Mouse (Mus musculus) heart, embryonic 14.5 days (tissue): ENCODE results near the gene Kctd7. TPM values are rescaled to one million over a fixed set of nuclear protein-coding genes. Genes with fewer than 3 reads are reported as not detected.

Source experiments
- ATAC-seq: fragments of 200-750 bp; cut with Nextera tagmentation; 2 replicates; pipeline ENCODE4 v1.8.0; 2017; ENCODE audit warnings: low read depth, moderate TSS enrichment; ENCODE audit not compliant: insufficient number of reproducible peaks, insufficient read depth, low FRiP score
- H3K27ac ChIP-seq, 2 experiments: fragments of 200-500 bp in 1 of 2; fragments of 300-500 bp in 1 of 2; sonication (generic) in 1 of 2; replicated peaks in 1 of 2; 2 replicates each; pipeline ENCODE4 v1.5.1; 2012 to 2014; ENCODE audit warnings: low read depth in 2 of 2, low read length in 2 of 2, control low read depth in 1 of 2, mild to moderate bottlenecking in 1 of 2, mixed read lengths in 1 of 2; ENCODE audit not compliant: control insufficient read depth in 1 of 2, insufficient read depth in 1 of 2
- H3K27me3 ChIP-seq: fragments of 300-500 bp; sonication (generic); 2 replicates; pipeline ENCODE4 v1.6.1; 2014; ENCODE audit warnings: mild to moderate bottlenecking, low read length, control low read depth; ENCODE audit not compliant: control insufficient read depth, insufficient read depth
- H3K36me3 ChIP-seq: fragments of 300-500 bp; sonication (generic); 2 replicates; pipeline ENCODE4 v1.6.1; 2014; ENCODE audit warnings: mild to moderate bottlenecking, control low read depth, low read length, mixed read lengths; ENCODE audit not compliant: control insufficient read depth, insufficient read depth
- H3K4me1 ChIP-seq, 2 experiments: fragments of 200-500 bp in 1 of 2; fragments of 300-500 bp in 1 of 2; sonication (generic) in 1 of 2; 2 replicates each; pipeline ENCODE4 v1.6.1; 2012 to 2014; ENCODE audit warnings: low read length in 2 of 2, control low read depth in 1 of 2, mixed read lengths in 1 of 2; ENCODE audit not compliant: control insufficient read depth in 2 of 2, insufficient read depth in 2 of 2
- H3K4me2 ChIP-seq: fragments of 300-500 bp; sonication (generic); 2 replicates; pipeline ENCODE4 v1.6.1; 2014; ENCODE audit warnings: mild to moderate bottlenecking, low read length
- H3K4me3 ChIP-seq, 2 experiments: fragments of 200-500 bp in 1 of 2; fragments of 300-500 bp in 1 of 2; sonication (generic) in 1 of 2; 2 replicates each; pipeline ENCODE4 v1.5.1; 2012 to 2014; ENCODE audit warnings: low read length in 2 of 2, mild to moderate bottlenecking in 2 of 2, control low read depth in 1 of 2, low read depth in 1 of 2, moderate library complexity in 1 of 2; ENCODE audit not compliant: control insufficient read depth in 1 of 2, insufficient read depth in 1 of 2
- H3K9ac ChIP-seq: fragments of 300-500 bp; sonication (generic); 2 replicates; pipeline ENCODE4 v1.6.1; 2014; ENCODE audit warnings: mild to moderate bottlenecking, low read length
- H3K9me3 ChIP-seq: fragments of 300-500 bp; sonication (generic); 2 replicates; pipeline ENCODE4 v1.6.1; 2016; ENCODE audit warnings: low read length, control low read depth; ENCODE audit not compliant: control insufficient read depth
- WGBS: fragments of 180-500 bp; shearing (Covaris S2); extraction: QIAGEN DNeasy Blood & Tissue Kit; methylation state at CpG from one replicate; pipeline ENCODE4 v1.1.7; 2014; 5-methylcytosine and 5-hydroxymethylcytosine counted together
- polyA plus RNA-seq: library from polyadenylated mRNA; unstranded; fragments of >200 nt; fragmentation: Nextera tagmentation; extraction: Ambion mirVana; gene quantifications from 2 replicates; pipeline ENCODE4 v1.2.1, GENCODE M21; 2014

Gene Kctd7
- polyA plus RNA-seq, 1 experiment from 2014 or later: 4.8 TPM

DNA sequence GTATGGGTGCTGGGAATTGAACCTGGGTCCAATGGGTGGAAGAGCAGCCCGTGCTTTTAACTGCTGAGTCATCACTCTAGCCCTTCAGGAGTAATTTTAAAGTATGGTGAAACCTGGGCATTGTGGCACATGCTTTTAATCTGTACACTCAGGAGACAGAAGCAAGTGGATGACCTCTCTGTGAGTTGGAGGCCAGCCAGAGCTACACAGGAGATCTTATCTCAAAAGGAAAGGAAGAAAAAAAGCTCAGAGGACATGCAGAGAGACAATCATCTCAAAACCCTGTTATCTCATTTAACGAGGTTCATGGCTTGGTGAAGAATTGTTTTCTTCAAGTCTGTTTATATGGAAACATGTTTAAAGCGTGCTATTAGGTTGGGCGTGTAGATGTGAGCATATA, 59.3 kb downstream of the Kctd7 start:
- no peak for ATAC-seq
- 67% methylated on average over 4 of the region's 4 CpGs for WGBS
- Histone ChIP-seq H3K27me3 (no peaks in the 10 kb centered on the region), H3K4me3 (no peak overlapping the region), H3K4me1 (0 out of 4 replicates have a peak, but pooled peaks cover 0 to 8% of the 10 kb centered on the region in 2 experiments), H3K4me2 (no peak overlapping the region), H3K36me3 (peaks cover 50% of the 10 kb centered on the region), H3K9me3 (no peaks in the 10 kb centered on the region), H3K9ac (no peak overlapping the region), H3K27ac (no peak overlapping the region)

DNA sequence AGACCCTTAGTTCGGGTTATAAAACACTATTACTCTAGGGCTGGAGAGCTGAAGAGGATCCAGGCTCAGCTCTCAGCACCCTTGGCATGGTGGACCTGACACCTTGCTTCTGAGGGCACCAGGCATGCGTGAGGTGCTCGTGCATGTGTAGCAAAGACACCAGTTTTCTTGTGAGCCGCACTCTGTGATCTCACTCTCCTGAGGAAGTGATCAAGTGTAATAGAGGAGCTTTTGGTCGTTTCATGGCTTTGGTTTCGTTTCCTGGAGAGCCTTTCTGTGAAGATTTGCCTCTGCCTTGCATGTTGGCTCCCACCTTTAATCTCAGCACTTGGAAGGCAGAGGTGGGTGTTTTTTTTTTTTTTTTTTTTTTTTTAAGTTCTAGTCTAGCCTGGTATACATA, 59.9 kb downstream of the Kctd7 start:
- ATAC-seq: no peak
- Histone ChIP-seq H3K9me3 (no peaks in the 10 kb centered on the region), H3K4me2 (no peak overlapping the region), H3K27ac (no peak overlapping the region), H3K4me1 (0 out of 4 replicates have a peak, but pooled peaks cover 0 to 8% of the 10 kb centered on the region in 2 experiments), H3K4me3 (no peak overlapping the region), H3K27me3 (no peaks in the 10 kb centered on the region), H3K9ac (no peak overlapping the region), H3K36me3 (peaks cover 53% of the 10 kb centered on the region)
- 90% methylated on average over 6 of the region's 6 CpGs for WGBS

Other genes starting within 250 kb of the Kctd7 start
- gene Zbed5, start 249.1 kb upstream of the Kctd7 start, polyA plus RNA-seq: 3.2 and 3.4 TPM in 2 replicates
- 1.00 and 2.4 TPM in 2 replicates for gene Phkg1, start 246.3 kb upstream of the Kctd7 start, polyA plus RNA-seq
- 2.9 and 3.8 TPM in 2 replicates for gene Nupr1l, start 236.3 kb upstream of the Kctd7 start, polyA plus RNA-seq
- 13.1 and 14.5 TPM in 2 replicates for gene Vkorc1l1, start 202.9 kb upstream of the Kctd7 start, polyA plus RNA-seq
- 49.2 and 54.2 TPM in 2 replicates for gene Gusb, start 141.8 kb upstream of the Kctd7 start, polyA plus RNA-seq
- gene Asl, start 115.6 kb upstream of the Kctd7 start, polyA plus RNA-seq: 16.4 and 19.3 TPM in 2 replicates
- 15.1 and 16.3 TPM in 2 replicates for gene Crcp, start 115.6 kb upstream of the Kctd7 start, polyA plus RNA-seq
- gene Tpst1, start 71.5 kb upstream of the Kctd7 start, polyA plus RNA-seq: 23.0 and 24.5 TPM in 2 replicates
- 16.5 and 17.9 TPM in 2 replicates for gene Rabgef1, start 26.9 kb downstream of the Kctd7 start, polyA plus RNA-seq
- gene Tmem248, start 72.2 kb downstream of the Kctd7 start, polyA plus RNA-seq: 30.7 and 31.0 TPM in 2 replicates
- 48.2 and 52.4 TPM in 2 replicates for gene Sbds, start 110.7 kb downstream of the Kctd7 start, polyA plus RNA-seq
- gene Tyw1, start 110.8 kb downstream of the Kctd7 start, polyA plus RNA-seq: 16.5 and 17.3 TPM in 2 replicates
- gene Caln1, start 224.6 kb downstream of the Kctd7 start, polyA plus RNA-seq: 0.31 and 0.58 TPM in 2 replicates
- gene A330070K13Rik, start 239.8 kb downstream of the Kctd7 start, polyA plus RNA-seq: not detected in 2 replicates